Mouse (Mus musculus): ENCODE measurements around the gene Tub.

DNA sequence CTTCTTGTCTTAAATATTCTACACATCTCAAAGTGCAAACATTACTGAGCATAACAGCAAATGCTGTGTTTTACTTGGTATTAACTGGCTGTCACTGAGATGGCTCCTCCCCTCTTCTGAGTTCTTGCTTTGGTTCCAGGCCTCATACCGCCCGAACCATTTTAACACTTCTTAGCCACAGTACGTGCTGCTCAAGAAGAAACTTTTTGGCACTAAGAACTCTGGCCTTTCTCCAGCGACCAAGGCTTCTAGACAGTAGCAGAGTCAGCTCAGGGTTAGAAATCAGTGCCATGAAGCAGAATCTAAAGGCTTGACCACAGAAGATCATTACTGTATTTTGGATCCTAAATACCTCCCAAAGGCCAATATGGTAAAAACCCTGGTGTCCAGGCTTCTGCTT, 119.5 kb downstream of the Tub start:
- TF ChIP-seq POLR2A (IDR thresholded peaks at IDR 0.05; ENCODE audit: low read depth, low read length) (no peak), CTCF (IDR thresholded peaks at IDR 0.05; ENCODE audit: extremely low read depth, insufficient read depth, insufficient read length, insufficient replicate concordance) (no peak)

Measured in spleen, adult 2 months (tissue).